Mouse (Mus musculus) cerebellum, postnatal 36 days (tissue): ENCODE results near the gene Stx11.

Experiments
- DNase-seq, 2 experiments: peaks; one replicate each; pipeline ENCODE4 v3.0.0; 2021 to 2022; ENCODE audit warnings: mixed read lengths in 2 of 2

Stx11 gene

DNA sequence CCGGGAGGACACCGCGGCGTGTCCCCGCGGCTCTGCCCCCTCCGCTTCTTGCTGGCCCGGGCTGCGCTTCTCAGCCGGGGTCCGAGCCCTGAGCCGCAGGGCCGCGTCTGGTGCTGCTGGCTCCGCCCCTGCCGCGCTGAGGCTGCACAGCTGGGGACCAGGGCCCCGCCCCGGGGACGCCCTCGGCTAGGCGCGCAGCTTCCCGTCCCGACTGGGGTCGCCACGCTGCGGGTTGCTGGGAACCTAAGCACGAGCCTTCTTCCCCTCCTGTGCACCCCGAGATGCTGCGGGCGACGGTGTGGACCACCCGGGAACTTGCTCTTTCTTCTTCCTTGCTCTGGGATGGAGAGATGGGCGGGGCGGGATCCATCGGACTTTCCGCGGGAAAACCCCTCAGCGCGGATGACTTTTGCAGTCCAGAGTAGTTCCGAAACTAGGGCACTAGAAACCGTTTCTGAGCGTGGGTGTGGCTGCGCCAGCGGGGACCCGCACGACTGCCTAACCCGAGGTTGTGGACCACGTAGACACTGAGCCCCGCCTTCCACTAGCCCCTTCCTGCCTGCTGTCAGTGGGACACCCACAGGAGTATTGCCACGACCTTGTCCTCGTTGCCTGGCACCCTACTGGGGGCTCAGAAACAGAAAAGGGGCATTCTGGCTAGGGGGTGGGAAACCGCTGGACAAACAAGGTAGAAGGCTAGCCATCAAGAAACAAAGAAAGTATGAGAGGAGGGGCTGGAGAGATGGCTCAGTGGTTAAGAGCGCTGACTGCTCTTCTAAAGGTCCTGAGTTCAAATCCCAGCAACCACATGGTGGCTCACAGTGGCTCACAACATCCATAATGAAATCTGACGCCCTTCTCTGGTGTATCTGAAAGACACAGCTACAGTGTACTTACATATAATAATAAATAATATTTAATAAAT lies at the start of gene Stx11:
Gene Stx11 (minus strand): TSS at position 148 of the 925 bp plus-strand sequence.
- peak; percentile 9 to 11 for DNase-seq

DNA sequence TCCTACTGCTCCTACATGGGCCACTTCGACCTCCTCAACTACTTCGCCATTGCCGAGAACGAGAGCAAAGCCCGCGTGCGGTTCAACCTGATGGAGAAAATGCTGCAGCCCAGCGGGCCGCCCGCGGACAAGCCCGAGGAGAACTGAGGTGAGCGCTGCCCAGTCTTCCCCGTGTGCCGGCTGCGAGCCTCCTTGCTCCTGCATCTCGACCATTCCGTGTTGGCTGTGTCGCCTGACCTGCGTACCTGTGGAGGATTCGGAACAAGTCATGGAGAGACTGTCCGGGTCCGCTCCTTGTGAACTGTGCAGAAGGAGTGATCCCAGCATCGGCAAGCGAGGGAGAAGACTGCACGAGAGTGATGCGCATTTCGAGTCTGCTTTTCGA lies 44.6 kb upstream of the Stx11 start:
- no peak for DNase-seq

DNA sequence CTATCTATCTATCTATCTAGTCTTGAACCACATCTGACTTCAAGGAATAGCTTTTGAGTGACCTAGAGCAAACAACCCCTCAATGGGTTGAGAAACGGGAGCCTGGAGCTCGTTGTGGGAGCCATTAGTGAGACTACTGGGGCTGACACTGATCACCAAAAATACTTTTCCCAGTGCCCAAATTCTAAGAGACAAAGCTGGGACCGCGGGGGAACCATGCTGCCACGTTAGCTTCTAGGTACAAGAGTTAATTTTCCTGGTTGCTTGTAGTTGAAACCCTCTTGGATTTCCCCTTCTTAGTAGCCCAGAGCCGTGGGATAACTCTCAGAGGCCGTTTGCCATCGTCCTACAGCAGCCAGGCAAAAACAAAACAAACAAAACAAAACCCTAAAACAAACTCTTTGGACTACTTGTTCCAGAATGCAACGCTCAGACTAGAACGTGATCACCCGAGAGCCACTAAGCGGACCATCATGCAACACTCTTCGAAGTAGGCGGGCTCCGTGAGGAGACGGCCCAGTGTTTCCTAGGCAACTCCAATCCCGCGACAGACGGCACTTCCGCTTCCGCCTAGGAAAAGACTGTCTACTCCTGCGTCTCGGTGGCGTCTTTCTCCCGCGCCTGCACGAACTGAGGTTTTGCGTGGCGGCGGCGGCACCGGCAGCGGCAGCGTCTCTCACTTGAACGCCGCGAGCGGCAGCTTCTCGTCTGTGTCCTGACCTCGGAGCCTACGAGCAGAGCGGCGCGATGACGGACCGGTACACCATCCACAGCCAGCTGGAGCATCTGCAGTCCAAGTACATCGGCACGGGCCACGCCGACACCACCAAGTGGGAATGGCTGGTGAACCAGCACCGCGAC lies 44.0 kb upstream of the Stx11 start:
- DNase-seq: peak; percentile 93 to 95

DNA sequence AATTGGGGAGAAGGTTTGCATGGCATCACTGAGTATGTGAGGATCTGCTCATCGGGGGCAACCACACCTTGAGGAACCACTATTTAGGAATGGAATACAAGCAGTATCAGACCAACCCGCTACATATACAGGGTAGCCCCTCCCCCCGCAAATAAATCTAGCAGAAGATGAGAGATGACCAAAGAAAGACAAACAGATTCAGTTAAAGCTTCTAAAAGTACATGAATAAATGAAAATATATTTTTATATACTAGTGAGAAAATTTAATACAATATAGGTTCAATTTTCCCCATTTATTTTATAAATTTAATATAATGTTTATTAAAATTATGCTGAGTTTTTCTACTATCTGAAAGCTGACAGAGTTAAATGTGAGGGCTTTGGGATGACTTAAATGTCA lies 40.9 kb upstream of the Stx11 start, which contains the start of gene Sf3b5:
Gene Sf3b5 (plus strand): TSS at position 301 of the 400 bp plus-strand sequence.
- DNase-seq: no peak

DNA sequence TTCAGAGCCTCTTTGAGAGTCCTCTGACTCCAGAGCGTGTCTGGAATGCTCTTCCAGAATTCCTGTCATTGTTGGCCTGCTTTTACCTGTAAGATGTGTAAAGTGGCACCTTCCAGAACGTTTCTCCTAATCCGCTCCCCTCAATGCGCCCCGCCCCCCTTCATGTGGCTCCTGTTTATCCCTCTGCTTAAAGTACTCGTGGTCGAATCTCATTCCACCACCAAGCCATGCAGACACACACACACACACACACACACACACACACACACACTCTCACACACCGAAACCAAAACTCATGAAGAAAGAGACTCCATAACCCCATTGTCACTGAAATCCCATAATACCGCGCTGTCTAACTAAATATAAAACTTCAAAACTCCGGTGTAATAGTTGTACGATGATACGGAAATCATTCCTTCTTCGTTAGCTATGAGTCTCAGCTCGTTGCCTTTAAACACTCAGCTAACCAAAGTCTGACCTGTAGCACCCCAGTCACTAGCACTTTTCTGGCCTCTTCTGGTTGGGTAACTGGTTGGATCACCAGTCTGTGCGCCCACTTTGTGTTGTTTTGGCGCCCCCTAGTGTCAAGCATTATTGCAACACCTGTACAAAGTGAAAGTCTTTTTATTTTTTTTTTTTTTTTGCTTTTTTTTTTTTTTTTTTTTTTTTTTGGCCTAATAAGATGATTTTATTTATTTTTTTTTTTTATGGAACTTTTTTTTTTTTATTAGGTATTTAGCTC lies 32.8 kb upstream of the Stx11 start:
- peak; percentile 81 to 88 for DNase-seq

DNA sequence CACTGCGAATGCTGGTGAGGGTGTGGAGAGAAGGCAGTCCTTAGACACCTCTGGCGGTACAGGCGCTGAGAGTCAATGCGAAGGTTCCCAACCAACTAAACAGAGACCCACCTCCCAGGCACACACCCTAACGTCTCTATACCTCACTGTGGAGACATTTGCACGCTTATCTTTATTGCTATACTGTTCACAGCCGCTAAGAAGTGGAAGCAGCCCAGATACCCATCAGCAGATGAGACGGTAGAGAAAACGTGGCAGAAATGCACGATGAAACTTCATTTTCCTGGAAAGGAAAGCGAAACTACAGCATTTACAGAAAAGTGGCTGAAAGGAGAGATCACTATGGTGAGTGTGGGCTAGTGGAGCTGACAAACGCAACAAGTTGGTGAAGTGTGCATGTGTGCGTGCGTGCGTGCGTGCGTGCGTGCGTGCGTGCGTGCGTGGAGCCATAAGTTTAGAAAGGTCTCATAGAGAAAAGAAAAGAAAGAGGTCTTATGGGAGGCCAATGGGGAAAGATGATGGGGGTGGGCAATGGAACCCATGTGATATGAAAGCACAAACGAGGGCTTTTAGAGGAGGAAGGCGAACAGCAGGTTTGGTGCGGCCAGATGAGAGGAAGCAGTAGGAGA lies 29.4 kb upstream of the Stx11 start:
- no peak for DNase-seq

DNA sequence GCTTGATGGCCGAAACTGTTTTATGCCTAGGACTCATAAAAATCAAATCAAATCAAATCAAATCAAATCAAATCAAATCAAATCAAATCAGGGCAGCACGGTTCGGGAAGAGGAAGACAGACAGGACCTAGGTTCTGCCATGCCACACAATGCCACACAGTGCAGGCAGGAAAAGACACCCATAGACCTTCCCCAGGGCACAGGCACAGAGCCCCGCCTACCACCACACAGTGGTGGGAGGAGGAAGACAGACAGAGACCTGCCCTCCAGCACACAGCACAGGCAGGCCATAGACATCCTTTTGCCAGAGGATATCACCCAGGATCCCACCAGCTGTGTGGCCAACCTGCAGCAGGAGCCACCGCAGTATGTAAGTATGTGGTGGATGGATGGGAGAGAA lies 27.9 kb upstream of the Stx11 start:
- DNase-seq: no peak

DNA sequence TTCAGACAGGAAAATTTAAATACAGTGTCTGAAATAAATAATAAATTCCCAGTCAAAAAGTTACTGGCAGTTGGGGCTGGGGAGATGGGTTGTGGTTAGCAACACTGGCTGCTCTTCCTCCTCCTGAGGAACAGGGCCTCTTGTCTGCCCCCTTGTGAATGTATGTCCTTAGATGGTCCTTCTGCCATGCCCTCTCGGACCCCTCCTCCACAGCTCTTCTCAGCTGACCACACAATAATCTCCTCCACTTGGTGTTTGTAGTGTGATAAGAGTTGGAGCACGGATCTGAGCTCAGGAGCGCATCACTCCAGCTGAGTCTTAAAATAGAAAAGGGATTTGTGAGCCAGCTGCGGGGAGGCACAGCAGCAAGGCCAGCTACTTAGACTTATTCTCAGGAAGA lies 22.8 kb upstream of the Stx11 start:
- DNase-seq: no peak

DNA sequence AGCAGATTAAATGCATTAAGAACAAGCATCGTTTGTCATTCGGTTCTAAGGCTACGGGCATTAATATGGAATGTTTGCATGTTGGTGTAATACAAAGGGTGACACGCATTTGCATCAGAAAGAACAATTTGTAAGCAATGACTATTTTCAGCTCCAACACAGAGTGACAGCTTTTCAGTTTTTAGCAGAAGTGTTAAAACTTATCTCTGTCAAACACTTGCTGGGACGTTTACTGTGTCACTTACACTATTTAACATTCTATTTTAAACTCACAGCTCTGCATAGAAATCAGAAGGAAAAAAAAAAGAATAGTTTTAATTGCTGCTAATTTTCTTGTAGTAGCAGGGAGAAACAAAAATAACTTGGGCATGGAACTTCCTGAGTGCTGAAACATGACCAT lies 22.4 kb upstream of the Stx11 start:
- no peak for DNase-seq

DNA sequence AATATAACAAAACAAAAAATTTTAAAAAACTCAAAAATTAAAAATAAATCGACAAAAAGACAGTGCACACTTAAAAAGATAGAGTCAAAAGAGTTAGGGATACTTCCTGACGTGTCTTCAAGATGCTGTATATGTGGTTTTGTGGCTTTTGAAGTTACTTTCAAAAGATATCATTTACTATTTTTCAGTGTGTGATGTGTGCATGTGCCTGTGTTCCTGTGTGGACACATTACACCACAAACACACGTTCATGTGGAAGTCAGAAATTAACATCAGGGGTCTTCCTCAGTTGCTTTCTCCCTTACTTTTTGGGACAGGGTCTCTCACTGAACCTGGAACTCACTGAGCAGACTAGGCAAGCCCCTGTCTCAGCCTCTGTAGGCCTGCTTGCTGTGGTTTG lies 20.9 kb upstream of the Stx11 start:
- no peak for DNase-seq

DNA sequence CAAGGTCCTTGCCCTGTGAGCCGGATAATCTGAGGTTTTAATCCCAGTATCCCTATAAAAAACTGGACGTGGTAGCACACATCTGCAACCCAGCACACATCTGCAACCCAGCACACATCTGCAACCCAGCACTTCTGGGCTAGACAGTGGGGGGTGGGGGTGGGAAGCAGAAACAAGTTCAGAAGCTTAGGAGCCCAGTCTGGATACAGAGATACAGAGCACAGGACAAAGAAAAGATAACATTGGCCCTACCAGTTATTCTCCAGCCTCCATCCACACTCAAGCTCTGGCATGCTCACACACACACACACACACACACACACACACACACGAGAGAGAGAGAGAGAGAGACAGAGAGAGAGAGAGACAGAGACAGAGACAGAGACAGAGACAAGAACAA lies 19.4 kb upstream of the Stx11 start:
- no peak for DNase-seq

DNA sequence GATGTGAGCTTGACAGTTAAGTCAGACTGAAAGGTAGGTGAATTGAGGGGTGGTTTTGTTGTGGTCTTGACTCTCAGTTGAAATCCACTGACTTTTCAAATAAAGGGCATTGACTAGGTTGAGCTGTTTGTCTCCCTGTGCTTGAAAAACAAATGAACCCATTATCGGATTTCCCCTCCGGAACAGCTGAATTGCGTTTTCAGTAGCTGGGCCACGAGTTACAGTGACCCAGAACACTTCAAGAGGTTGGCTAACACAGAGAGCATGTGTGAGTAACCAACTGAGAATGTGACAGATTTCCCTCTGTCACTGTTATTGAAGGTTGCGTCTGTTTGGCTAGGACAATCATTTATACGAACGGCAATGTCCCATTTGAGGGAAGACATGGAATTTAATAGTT lies 17.0 kb upstream of the Stx11 start:
- no peak for DNase-seq

DNA sequence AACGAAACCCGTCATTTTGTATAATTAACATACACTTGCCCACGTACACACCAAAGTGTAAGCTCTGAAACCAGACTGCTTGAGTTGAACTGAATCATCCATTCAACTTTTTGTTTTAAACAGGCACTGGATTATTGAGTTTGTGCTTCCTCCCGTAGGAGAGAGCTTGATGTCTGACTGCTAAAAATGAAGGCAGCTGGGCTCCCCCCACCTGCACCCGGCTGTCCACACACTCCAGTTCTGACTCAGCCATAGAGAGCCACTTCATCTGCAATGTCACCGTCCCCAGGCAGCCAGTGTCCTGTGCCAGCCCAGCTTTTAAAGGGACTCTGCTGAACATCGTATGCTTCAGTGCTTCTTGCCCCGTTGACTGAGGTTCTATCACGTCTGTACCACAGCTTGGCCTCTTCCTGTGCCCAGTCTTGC lies 13.7 kb upstream of the Stx11 start:
- DNase-seq: no peak

DNA sequence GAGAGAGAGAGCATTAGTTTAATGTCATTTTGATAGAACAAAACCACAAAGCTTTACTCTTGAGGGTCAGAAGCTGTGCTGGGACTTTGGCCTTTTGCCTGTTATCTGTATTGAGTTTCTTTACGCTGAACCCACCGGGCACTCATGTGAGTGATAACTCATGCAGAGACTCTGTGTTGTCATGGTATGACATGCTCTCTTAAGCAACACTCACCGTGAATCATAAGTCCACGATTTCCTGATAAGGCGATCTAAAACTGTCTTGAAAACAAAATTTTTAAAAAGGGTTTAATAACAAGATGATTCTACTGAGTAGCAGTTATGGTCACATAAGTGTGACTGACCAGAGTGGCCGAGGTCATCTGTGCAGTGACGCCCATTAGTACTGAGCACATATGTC lies 12.5 kb upstream of the Stx11 start:
- DNase-seq: no peak

DNA sequence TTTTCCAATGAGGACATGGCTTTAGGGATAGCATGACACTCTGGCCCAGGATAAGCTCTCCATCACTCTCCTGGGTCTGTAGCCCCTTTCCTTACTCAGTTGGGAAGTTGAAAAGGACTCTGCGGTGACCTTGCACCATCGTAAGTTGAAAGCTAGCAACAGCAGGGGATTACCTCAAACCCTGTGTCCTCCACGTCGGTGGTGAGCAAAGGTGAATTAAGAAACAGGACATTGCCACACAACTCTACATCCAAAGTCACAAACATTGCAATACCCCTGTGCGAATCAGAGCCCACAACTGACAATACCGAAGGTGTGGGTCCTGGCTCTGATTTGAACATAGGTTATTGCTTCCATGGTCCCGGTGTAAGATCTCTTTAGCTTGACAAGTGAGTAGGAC lies 11.9 kb upstream of the Stx11 start:
- DNase-seq: no peak

DNA sequence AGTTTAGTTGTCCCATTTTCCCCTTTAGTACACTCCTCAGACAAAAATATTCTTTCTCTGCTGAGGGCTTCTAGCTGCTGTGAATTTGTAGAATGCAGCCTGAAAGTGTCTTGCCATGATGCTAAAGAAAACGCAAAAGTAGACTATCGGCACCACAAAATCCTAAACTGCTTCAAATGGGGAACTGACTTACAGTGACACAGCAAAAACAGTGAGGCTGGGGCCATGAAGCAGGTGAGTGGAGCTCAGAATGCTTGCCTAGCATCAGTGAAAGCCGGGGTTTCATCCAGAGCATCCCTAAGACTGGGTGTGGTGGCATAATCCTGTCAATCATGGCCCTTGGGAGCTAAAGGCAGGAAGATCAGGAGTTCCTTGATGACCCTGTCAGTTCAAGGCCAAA lies 11.4 kb upstream of the Stx11 start:
- no peak for DNase-seq

DNA sequence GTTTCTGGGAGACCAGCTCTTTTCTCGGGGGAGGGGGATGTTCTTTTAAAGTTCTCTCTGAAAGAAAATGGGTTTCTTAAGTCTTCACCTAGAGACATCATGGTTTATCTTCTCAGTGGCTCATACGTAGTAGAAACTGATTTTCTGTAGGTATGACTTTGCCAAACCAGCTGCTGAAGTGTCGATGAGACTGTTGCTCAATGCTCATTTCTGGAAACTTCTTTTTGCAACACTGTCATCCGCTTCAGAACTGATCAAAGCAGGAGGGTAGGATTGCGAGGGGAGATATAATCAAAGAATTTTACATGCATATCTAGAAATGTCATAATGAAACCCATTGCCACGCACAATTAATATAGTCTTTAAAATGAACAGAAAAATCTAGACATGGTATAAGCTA lies 10.5 kb upstream of the Stx11 start:
- no peak for DNase-seq

DNA sequence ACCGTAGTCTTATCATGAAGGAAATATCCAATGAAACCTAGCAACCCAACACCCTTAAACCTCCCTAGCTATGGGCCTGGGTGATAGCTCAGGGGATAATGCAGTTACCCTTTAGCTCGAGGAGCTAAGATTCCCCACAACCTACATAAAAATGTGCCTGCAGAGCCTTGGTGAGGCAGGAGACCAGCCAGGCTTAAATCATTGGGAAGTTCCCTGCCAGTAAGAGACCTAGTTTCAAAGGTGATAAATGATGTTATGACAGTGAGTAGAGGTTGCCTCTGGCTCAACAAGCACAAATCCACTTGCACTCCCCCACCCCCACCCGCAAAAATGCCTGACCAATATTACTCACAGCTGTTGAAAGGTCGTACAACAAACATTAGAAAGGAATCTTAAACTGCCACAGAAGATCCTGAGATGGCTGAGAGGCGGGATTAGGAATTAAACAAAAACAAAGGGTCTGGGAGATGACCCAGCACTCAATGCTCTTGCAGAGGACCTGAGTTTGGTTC lies 1.6 kb upstream of the Stx11 start:
- DNase-seq: no peak

DNA sequence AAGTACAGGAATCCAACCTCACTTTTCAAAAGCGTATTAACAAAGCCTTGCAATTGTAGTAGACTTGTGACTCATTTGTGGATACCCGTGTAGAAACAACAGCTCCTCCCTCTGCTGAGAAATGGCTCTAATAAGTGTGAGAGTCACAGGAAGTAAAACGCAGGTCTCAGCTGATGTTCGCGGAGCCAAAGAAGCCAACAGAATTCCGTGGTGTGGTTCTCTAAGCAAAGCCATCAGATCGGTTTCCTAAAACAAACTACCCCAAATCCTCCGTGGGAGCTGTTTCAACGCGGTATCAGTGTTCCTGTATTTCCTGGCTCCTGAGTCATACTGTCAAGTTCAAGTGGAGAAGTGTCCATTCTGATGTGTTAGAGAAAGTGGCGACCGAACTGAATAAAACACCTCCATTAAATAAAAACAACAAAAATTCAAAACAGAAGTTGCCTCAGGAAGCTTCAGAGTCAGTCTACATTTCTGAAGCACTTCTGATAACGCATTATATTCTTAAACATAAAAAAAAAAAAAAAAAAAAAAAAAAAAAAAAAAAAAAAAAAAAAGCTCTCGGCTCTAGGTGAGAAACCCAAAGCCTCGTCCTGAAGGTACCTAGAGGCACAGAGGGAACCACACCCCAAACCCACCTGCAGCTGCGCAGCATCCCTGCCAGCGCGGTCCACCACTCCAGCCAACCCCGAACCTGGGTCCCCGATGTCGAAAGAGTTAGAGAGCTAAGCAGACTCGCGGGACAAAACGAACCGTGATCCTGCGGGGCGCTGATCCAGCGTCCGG lies 543 bp downstream of the Stx11 start:
- DNase-seq: peak in 1 of 2 experiments; percentile 8

DNA sequence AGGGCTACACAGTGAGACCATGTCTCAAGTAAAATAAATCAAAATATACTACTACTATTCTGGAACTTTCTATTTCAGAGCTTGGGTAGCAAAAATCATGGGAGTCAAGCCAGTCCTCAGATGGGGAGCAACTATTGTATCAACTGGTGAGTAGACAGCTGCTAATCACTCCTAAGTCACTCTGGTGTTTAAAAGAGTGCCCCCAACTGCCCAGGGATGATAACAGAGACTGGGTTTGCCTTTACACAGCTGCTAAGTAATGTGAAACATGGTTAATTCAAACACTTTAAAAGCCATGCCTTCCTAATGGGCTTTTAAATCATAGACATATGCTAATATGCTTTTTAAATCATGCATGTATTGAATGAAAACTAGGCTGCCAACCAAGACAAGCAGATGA lies 1.9 kb downstream of the Stx11 start:
- no peak for DNase-seq

DNA sequence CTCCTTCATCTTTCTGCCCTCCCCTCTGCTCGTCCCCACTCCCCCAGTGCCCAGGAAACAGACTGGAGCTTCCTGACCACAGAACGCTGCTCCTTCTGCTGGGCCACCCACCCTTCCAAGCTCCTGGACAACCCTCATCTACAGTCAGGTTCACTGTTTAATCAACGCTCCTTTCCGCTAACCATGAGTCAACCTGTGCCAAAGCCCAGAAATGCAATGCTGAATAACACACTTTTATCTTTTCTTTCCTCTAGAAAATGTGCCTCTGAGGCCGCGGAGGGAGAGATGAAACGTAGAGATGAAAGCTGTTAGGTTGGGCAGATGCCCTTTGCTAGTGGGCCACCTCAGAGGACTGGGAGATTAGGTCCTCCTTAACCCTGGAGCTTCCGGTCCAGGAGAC lies 2.6 kb downstream of the Stx11 start:
- no peak for DNase-seq

DNA sequence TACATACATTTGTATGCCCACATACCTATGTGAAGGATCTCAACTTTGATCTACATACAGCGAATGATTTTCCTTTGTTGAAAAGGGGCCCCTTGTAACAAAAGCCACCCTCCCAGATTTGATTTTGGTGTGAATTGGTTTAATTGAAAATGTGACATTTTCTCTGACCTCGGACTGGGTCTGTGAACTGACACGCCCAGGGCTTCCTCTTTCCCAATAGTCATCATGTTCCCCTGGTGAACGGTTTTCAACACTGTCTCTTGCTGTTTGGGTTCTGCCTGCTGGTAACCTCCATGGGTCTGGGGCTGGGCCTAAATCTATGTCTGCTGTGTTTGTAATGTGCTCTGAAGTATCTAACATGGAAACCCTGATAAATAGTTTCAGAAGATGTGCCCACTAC lies 6.8 kb downstream of the Stx11 start:
- no peak for DNase-seq
